Mouse (Mus musculus): ENCODE data around the gene Dnaaf3.
"Not testable (repeated sequence)": the region's sequence is repeated elsewhere in the genome, so short reads cannot be mapped to it uniquely, and the experiment has no call there.

- not testable (repeated sequence) for TF ChIP-seq CTCF (IDR thresholded peaks at IDR 0.05; ENCODE audit: extremely low read depth, insufficient read depth, insufficient read length, insufficient replicate concordance); POLR2A (IDR thresholded peaks at IDR 0.05; ENCODE audit: low read depth, low read length)
Measured at GRCm38 (mm10) chr7:4530166-4530565, 2.1 kb downstream of the Dnaaf3 start.

Measured in spleen, adult 2 months (tissue).